20 mouse cellular contexts compared by ENCODE assay signal in genomic region chr13:58866776-58867435, GRCm38 (mm10).
DNase-seq lines count a peak whose midpoint lies in the region.
"Had no signal": no experiment of that assay in that cellular context is flagged by ENCODE, and none has a peak within 500 bp of the region (broad histone marks: within the 10 kb centered on the region; RNA-seq: fewer than 3 reads in every experiment).

No protein-coding gene starts in this region.

- no peaks in the 10 kb centered on the region for H3K36me3 ChIP-seq in heart, embryonic 10.5 days
- H3K36me3 ChIP-seq: heart, embryonic 12.5 days; hindbrain, embryonic 10.5 days; limb, embryonic 12.5 days; liver, embryonic 12.5 days had no signal

- peak; percentile 52 for DNase-seq in heart, adult 11 months
- no peak for DNase-seq in heart, embryonic 10.5 days (ENCODE audit: low spot score)
- peak; percentile 6 for DNase-seq in lung, postnatal 14 days
- no peak for DNase-seq in lung, postnatal 36 days
- peak; percentile 42 for DNase-seq in cerebellum, adult 8-10 months
- peak; percentile 36 to 49 for DNase-seq in cerebellum, postnatal 36 days
- DNase-seq in adrenal gland, postnatal 36 days, result no peak
- DNase-seq in liver, result no peak
- DNase-seq: adrenal gland, postnatal 14 days; forebrain, postnatal 0 days; kidney, postnatal 36 days; lung, adult 18-20 months; thymus, adult 18-20 months had no signal

- H3K4me3 ChIP-seq in heart, embryonic 10.5 days, result no peak overlapping the region
- H3K4me3 ChIP-seq: heart, embryonic 12.5 days; hindbrain, embryonic 10.5 days; limb, embryonic 12.5 days; liver, embryonic 12.5 days; midbrain, embryonic 15.5 days; myocyte; neural tube, embryonic 13.5 days had no signal

- H3K4me1 ChIP-seq in heart, embryonic 10.5 days, result no peaks in the 10 kb centered on the region
- H3K4me1 ChIP-seq: heart, embryonic 12.5 days; hindbrain, embryonic 10.5 days; liver, embryonic 12.5 days; midbrain, embryonic 15.5 days had no signal

- H3K9me3 ChIP-seq in heart, embryonic 10.5 days, result no peaks in the 10 kb centered on the region
- H3K9me3 ChIP-seq: heart, embryonic 12.5 days; hindbrain, embryonic 10.5 days; limb, embryonic 12.5 days; liver, embryonic 12.5 days; midbrain, embryonic 15.5 days; neural tube, embryonic 13.5 days had no signal

- H3K27me3 ChIP-seq in heart, embryonic 10.5 days (ENCODE audit: insufficient read depth, poor library complexity, severe bottlenecking), result no peaks in the 10 kb centered on the region
- H3K27me3 ChIP-seq: heart, embryonic 12.5 days; limb, embryonic 12.5 days; liver, embryonic 12.5 days; midbrain, embryonic 15.5 days; neural tube, embryonic 13.5 days had no signal

- WGBS in heart, embryonic 10.5 days, result 76% methylated on average over 8 of the region's 8 CpGs

- no peak overlapping the region for H3K27ac ChIP-seq in heart, embryonic 10.5 days
- H3K27ac ChIP-seq: hindbrain, embryonic 10.5 days; limb, embryonic 12.5 days; liver, embryonic 12.5 days; midbrain, embryonic 15.5 days; neural tube, embryonic 13.5 days had no signal

Comparison
In these comparisons a context has a peak if more than half of its experiments do, and no peak if none do; other contexts are left out.
1. DNase-seq: peak in heart, adult 11 months (single experiment), lung, postnatal 14 days (single experiment), cerebellum, adult 8-10 months (single experiment) and cerebellum, postnatal 36 days (2 of 2); none in heart, embryonic 10.5 days (single experiment), lung, postnatal 36 days (single experiment), adrenal gland, postnatal 36 days (0 of 2) and liver (single experiment).